Mouse (Mus musculus) left cerebral cortex, adult 18-20 months (tissue): ENCODE data around the gene Gm45713. TPM values are rescaled to one million over a fixed set of nuclear protein-coding genes. Genes with fewer than 3 reads are reported as not detected.
"Not testable (repeated sequence)": the region's sequence is repeated elsewhere in the genome, so short reads cannot be mapped to it uniquely, and the experiment has no call there.

ENCODE experiments used
- DNase-seq, 2 experiments: peaks; one replicate each; pipeline ENCODE4 v3.0.0; 2021 to 2022; ENCODE audit warnings: low spot score in 2 of 2, mixed read lengths in 1 of 2
- total RNA-seq, 2 experiments: library from RNA; stranded (reverse); gene quantifications; 2 replicates each; pipeline ENCODE4 v1.2.3; 2021

Gm45713 gene
- total RNA-seq, 2 experiments from 2014 or later: not detected

GRCm38 (mm10) chr7:45125144-45125600 is 10.9 kb downstream of the Gm45713 start:
- DNase-seq: no peak

GRCm38 (mm10) chr7:45124224-45125143 is 11.5 kb downstream of the Gm45713 start, which contains the start of gene Rps11:
Gene Rps11, minus strand, starts transcription at chr7:45124439.
- peak; percentile 99 for DNase-seq

- DNase-seq: no peak
Observed at GRCm38 (mm10) chr7:45123186-45123570, 12.9 kb downstream of the Gm45713 start.

GRCm38 (mm10) chr7:45122561-45123185 is 13.4 kb downstream of the Gm45713 start:
- DNase-seq: no peak

GRCm38 (mm10) chr7:45121966-45122365 is 14.1 kb downstream of the Gm45713 start:
- DNase-seq: no peak

- no peak for DNase-seq
Observed at GRCm38 (mm10) chr7:45121404-45121803, 14.6 kb downstream of the Gm45713 start.

GRCm38 (mm10) chr7:45119780-45120709 is 16.0 kb downstream of the Gm45713 start:
- DNase-seq: no peak

GRCm38 (mm10) chr7:45118336-45118735 is 17.7 kb downstream of the Gm45713 start:
- no peak for DNase-seq

GRCm38 (mm10) chr7:45117566-45117965 is 18.5 kb downstream of the Gm45713 start:
- no peak for DNase-seq

GRCm38 (mm10) chr7:45113476-45113875 is 22.6 kb downstream of the Gm45713 start:
- DNase-seq: no peak

GRCm38 (mm10) chr7:45112529-45112928 is 23.5 kb downstream of the Gm45713 start:
- no peak for DNase-seq

- no peak for DNase-seq
Observed at GRCm38 (mm10) chr7:45111940-45112339, 24.1 kb downstream of the Gm45713 start.

GRCm38 (mm10) chr7:45110089-45110488 is 25.9 kb downstream of the Gm45713 start:
- not testable (repeated sequence) for DNase-seq

- no peak for DNase-seq
Observed at GRCm38 (mm10) chr7:45107052-45107645, 28.9 kb downstream of the Gm45713 start.

- DNase-seq: no peak
Observed at GRCm38 (mm10) chr7:45106441-45106840, 29.6 kb downstream of the Gm45713 start.

- DNase-seq: no peak
Observed at GRCm38 (mm10) chr7:45105491-45105890, 30.5 kb downstream of the Gm45713 start.

GRCm38 (mm10) chr7:45104941-45105340 is 31.1 kb downstream of the Gm45713 start:
- no peak for DNase-seq

GRCm38 (mm10) chr7:45103652-45104180 is 32.3 kb downstream of the Gm45713 start, which contains the start of gene Fcgrt:
Gene Fcgrt, minus strand, starts transcription at chr7:45103851.
- peak in 1 of 2 experiments; percentile 35 for DNase-seq

GRCm38 (mm10) chr7:45102940-45103585 is 33.0 kb downstream of the Gm45713 start:
- no peak for DNase-seq

GRCm38 (mm10) chr7:45102441-45102840 is 33.6 kb downstream of the Gm45713 start:
- DNase-seq: no peak
